Mouse (Mus musculus): ENCODE measurements around the gene Sec14l2. TPM values are rescaled to one million over a fixed set of nuclear protein-coding genes. Genes with fewer than 3 reads are reported as not detected.

Gene Sec14l2
- polyA plus RNA-seq, 1 experiment from 2014 or later: 5.0 TPM

DNA sequence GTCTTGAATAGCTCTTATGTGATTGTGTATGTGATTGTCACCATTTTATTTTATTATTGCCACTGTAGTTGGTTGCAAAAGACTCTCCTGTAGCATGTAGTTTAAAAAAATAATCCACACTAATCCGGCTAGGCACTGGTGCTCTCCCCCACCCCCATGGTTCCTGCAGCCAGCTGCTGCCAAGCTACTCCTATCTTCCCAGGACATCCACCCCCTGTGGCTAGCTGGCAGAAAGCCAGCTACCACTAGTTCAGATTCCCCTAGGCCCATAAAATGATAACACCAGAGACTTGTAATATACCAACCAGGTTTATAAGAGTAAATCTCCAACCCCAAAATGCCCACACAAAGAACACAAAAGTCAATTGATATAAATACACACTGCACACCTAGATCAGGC is 37.0 kb downstream of the Sec14l2 start:
- no peak overlapping the region for H3K4me3 ChIP-seq (ENCODE audit: low read depth, low read length)
- H3K27me3 ChIP-seq (ENCODE audit: control insufficient read depth, insufficient read depth, low read length): no peaks in the 10 kb centered on the region
- no peaks in the 10 kb centered on the region for H3K4me1 ChIP-seq (ENCODE audit: control insufficient read depth, insufficient read depth, low read length)
- H3K27ac ChIP-seq (ENCODE audit: low read depth, low read length): no peak overlapping the region
- no peak for ATAC-seq (ENCODE audit: low read depth)
- no peaks in the 10 kb centered on the region for H3K9me3 ChIP-seq (ENCODE audit: control insufficient read depth, low read length)
- no peaks in the 10 kb centered on the region for H3K36me3 ChIP-seq (ENCODE audit: control insufficient read depth, insufficient read depth, low read length)
- no peak overlapping the region for H3K4me2 ChIP-seq (ENCODE audit: low read depth, low read length)
- 47% methylated on average over 1 of the region's 1 CpGs for WGBS
- no peak overlapping the region for H3K9ac ChIP-seq (replicated peaks; ENCODE audit: low read depth, low read length)

GRCm38 (mm10) chr11:4083316-4084078 is 39.7 kb downstream of the Sec14l2 start:
- no peaks in the 10 kb centered on the region for H3K36me3 ChIP-seq (ENCODE audit: control insufficient read depth, insufficient read depth, low read length)
- no peaks in the 10 kb centered on the region for H3K27me3 ChIP-seq (ENCODE audit: control insufficient read depth, insufficient read depth, low read length)
- no peaks in the 10 kb centered on the region for H3K9me3 ChIP-seq (ENCODE audit: control insufficient read depth, low read length)
- WGBS: 30% methylated on average over 5 of the region's 5 CpGs
- H3K4me3 ChIP-seq (ENCODE audit: low read depth, low read length): no peak overlapping the region
- no peaks in the 10 kb centered on the region for H3K4me1 ChIP-seq (ENCODE audit: control insufficient read depth, insufficient read depth, low read length)
- no peak overlapping the region for H3K9ac ChIP-seq (replicated peaks; ENCODE audit: low read depth, low read length)
- no peak overlapping the region for H3K27ac ChIP-seq (ENCODE audit: low read depth, low read length)
- no peak overlapping the region for H3K4me2 ChIP-seq (ENCODE audit: low read depth, low read length)
- ATAC-seq (ENCODE audit: low read depth): no peak; the same call in 1 of the 2 replicates

DNA sequence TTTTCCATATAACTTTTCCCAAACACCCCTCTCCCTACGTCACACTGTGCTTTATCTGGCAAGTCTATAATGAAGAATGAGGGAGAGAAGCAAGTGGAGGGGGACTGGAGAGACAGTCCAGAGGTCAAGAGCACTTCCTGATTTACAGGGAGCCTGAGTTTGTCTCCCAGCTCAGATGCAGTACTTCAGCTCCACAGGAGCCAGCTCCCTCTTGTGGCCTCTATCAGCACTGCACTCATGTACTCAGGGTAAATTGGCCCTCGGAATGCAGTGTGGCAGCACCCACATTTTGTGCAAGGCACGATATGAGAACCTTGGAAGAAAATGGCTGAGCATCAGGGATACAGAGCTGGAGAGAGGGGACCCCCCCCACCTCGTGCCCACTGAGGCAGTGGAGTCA is 43.0 kb downstream of the Sec14l2 start:
- Histone ChIP-seq H3K4me3 (ENCODE audit: low read depth, low read length) (no peak overlapping the region), H3K27me3 (ENCODE audit: control insufficient read depth, insufficient read depth, low read length) (no peaks in the 10 kb centered on the region), H3K4me1 (ENCODE audit: control insufficient read depth, insufficient read depth, low read length) (no peaks in the 10 kb centered on the region), H3K9me3 (ENCODE audit: control insufficient read depth, low read length) (no peaks in the 10 kb centered on the region), H3K9ac (replicated peaks; ENCODE audit: low read depth, low read length) (no peak overlapping the region), H3K36me3 (ENCODE audit: control insufficient read depth, insufficient read depth, low read length) (no peaks in the 10 kb centered on the region), H3K27ac (ENCODE audit: low read depth, low read length) (no peak overlapping the region), H3K4me2 (ENCODE audit: low read depth, low read length) (no peak overlapping the region)
- ATAC-seq (ENCODE audit: low read depth): peak; percentile 24; the same call in 1 of the 2 replicates
- WGBS: 12% methylated on average over 4 of the region's 4 CpGs

GRCm38 (mm10) chr11:4078267-4078933 is 44.8 kb downstream of the Sec14l2 start:
- no peak overlapping the region for H3K4me2 ChIP-seq (ENCODE audit: low read depth, low read length)
- no peak overlapping the region for H3K27ac ChIP-seq (ENCODE audit: low read depth, low read length)
- H3K4me1 ChIP-seq (ENCODE audit: control insufficient read depth, insufficient read depth, low read length): no peaks in the 10 kb centered on the region
- no peaks in the 10 kb centered on the region for H3K36me3 ChIP-seq (ENCODE audit: control insufficient read depth, insufficient read depth, low read length)
- no peak for ATAC-seq (ENCODE audit: low read depth)
- H3K4me3 ChIP-seq (ENCODE audit: low read depth, low read length): no peak overlapping the region
- H3K9ac ChIP-seq (replicated peaks; ENCODE audit: low read depth, low read length): no peak overlapping the region
- 80% methylated on average over 7 of the region's 7 CpGs for WGBS
- no peaks in the 10 kb centered on the region for H3K9me3 ChIP-seq (ENCODE audit: control insufficient read depth, low read length)
- H3K27me3 ChIP-seq (ENCODE audit: control insufficient read depth, insufficient read depth, low read length): no peaks in the 10 kb centered on the region

DNA sequence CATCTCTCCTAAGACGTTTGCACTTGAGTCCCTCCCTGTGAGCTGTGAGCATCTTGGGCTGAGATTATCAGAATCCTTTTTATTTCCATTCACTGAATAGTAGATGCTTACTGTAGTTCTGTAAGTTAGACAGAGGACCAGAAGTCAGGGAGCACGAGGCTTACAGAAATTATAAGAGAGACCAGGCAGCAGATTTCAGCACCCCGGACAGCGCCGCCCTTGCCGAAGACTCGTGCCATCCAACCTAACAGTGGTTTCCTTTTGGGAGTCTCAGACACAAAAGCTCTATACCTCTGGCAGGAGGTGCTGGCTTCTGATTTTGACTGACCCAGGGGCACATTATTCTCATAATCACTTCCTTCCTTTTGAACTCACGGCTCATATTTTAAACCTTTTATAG is 46.6 kb downstream of the Sec14l2 start:
- H3K9ac ChIP-seq (replicated peaks; ENCODE audit: low read depth, low read length): no peak overlapping the region
- WGBS: 20% methylated on average over 8 of the region's 8 CpGs

DNA sequence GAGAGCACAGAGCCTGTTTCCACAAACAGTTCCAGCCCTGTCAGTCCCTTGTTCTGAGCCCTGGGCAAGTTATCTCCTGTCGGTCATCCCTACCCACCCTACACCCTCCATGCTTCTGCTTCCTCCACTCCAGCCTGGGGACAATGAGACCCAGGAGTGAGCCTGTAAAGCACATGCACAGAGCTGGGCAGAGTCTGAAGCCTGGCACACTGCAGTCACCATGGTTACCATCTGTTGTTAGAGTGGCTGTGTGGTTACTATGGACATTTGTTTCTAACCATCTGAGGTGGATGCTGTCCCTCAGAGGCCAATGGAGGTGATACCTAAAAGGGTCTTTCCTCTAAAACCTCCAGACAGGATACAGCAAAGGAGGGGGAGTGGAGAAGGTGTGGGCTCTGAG is 53.6 kb downstream of the Sec14l2 start:
- 0 out of 2 replicates have a peak, but pooled peaks have one; percentile 41 for ATAC-seq (ENCODE audit: low read depth)
- WGBS: 78% methylated on average over 1 of the region's 1 CpGs
- no peaks in the 10 kb centered on the region for H3K4me1 ChIP-seq (ENCODE audit: control insufficient read depth, insufficient read depth, low read length)

More for the DNA sequence above, 46.6 kb downstream of the Sec14l2 start:
- Histone ChIP-seq H3K9me3 (ENCODE audit: control insufficient read depth, low read length) (no peaks in the 10 kb centered on the region), H3K27me3 (ENCODE audit: control insufficient read depth, insufficient read depth, low read length) (no peaks in the 10 kb centered on the region), H3K4me3 (ENCODE audit: low read depth, low read length) (no peak overlapping the region), H3K4me2 (ENCODE audit: low read depth, low read length) (no peak overlapping the region), H3K27ac (ENCODE audit: low read depth, low read length) (no peak overlapping the region), H3K36me3 (ENCODE audit: control insufficient read depth, insufficient read depth, low read length) (no peaks in the 10 kb centered on the region), H3K4me1 (ENCODE audit: control insufficient read depth, insufficient read depth, low read length) (no peaks in the 10 kb centered on the region)
- no peak for ATAC-seq (ENCODE audit: low read depth)

DNA sequence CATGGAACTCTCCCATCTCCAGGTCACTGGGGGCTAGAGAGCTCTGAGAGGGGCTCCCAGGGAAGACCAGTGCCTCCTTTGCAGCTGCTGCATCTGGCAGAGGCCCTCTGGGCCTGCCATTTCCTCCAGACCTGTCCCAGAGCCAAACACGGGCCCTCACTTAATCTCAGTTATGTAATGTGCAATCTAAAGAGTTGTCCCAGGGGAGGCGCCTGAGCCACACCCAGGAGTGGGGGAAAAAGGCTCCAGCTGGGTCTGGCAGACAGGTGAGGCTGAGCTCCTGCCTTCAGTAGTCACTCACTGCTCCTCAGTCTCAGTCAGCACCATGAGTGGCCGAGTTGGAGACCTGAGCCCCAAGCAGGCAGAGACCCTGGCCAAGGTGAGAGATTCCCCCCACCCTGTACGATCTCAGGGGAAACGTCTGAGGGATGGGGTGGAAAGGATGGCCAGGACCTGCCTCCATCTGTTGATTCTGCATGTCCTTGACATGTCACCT is 58.5 kb downstream of the Sec14l2 start, which contains the start of gene Sec14l3:
Gene Sec14l3, plus strand, starts transcription at position 215 of the 496 bp plus-strand sequence.
- H3K4me1 ChIP-seq (ENCODE audit: control insufficient read depth, insufficient read depth, low read length): no peaks in the 10 kb centered on the region
- no peaks in the 10 kb centered on the region for H3K27me3 ChIP-seq (ENCODE audit: control insufficient read depth, insufficient read depth, low read length)
- WGBS: 80% methylated on average over 5 of the region's 5 CpGs
- H3K4me3 ChIP-seq (ENCODE audit: low read depth, low read length): no peak within 1 kb of the TSS
- ATAC-seq (ENCODE audit: low read depth): no peak
- no peaks in the 10 kb centered on the region for H3K9me3 ChIP-seq (ENCODE audit: control insufficient read depth, low read length)
- no peak within 1 kb of the TSS for H3K27ac ChIP-seq (ENCODE audit: low read depth, low read length)
- H3K36me3 ChIP-seq (ENCODE audit: control insufficient read depth, insufficient read depth, low read length): no peaks in the 10 kb centered on the region
- H3K9ac ChIP-seq (replicated peaks; ENCODE audit: low read depth, low read length): no peak within 1 kb of the TSS
- H3K4me2 ChIP-seq (ENCODE audit: low read depth, low read length): no peak within 1 kb of the TSS

More for the DNA sequence above, 53.6 kb downstream of the Sec14l2 start:
- Histone ChIP-seq H3K9ac (replicated peaks; ENCODE audit: low read depth, low read length) (no peak overlapping the region), H3K27ac (ENCODE audit: low read depth, low read length) (no peak overlapping the region), H3K9me3 (ENCODE audit: control insufficient read depth, low read length) (no peaks in the 10 kb centered on the region), H3K27me3 (ENCODE audit: control insufficient read depth, insufficient read depth, low read length) (no peaks in the 10 kb centered on the region), H3K36me3 (ENCODE audit: control insufficient read depth, insufficient read depth, low read length) (no peaks in the 10 kb centered on the region), H3K4me3 (ENCODE audit: low read depth, low read length) (no peak overlapping the region), H3K4me2 (ENCODE audit: low read depth, low read length) (no peak overlapping the region)

- Histone ChIP-seq H3K4me2 (ENCODE audit: low read depth, low read length) (no peak overlapping the region), H3K9me3 (ENCODE audit: control insufficient read depth, low read length) (no peaks in the 10 kb centered on the region), H3K4me3 (ENCODE audit: low read depth, low read length) (no peak overlapping the region), H3K36me3 (ENCODE audit: control insufficient read depth, insufficient read depth, low read length) (no peaks in the 10 kb centered on the region), H3K27ac (ENCODE audit: low read depth, low read length) (no peak overlapping the region), H3K27me3 (ENCODE audit: control insufficient read depth, insufficient read depth, low read length) (no peaks in the 10 kb centered on the region), H3K4me1 (ENCODE audit: control insufficient read depth, insufficient read depth, low read length) (no peaks in the 10 kb centered on the region), H3K9ac (replicated peaks; ENCODE audit: low read depth, low read length) (no peak overlapping the region)
- 67% methylated on average over 6 of the region's 6 CpGs for WGBS
- no peak for ATAC-seq (ENCODE audit: low read depth)
These were observed 60.2 kb downstream of the Sec14l2 start for GRCm38 (mm10) chr11:4062981-4063380.

DNA sequence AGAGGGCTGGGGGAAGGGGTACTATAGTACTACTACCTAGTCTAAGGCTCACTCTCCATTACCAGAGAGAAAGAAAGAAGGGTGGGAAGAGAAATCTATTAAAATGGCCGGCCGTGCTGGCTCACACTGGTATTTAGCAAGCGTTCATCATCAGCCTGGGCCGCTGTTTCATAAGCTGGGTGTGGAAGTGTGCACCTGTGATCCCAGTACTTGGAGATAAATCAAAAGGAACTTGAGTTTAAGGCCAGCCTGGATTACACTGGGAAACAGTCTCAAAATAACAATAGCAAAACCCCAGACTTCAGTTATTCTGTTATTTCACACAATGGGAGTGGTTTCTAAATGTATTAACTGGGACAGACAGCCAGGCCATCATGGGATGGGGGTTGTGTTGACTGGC is 60.7 kb downstream of the Sec14l2 start:
- H3K27me3 ChIP-seq (ENCODE audit: control insufficient read depth, insufficient read depth, low read length): no peaks in the 10 kb centered on the region
- no peak overlapping the region for H3K4me3 ChIP-seq (ENCODE audit: low read depth, low read length)
- H3K4me2 ChIP-seq (ENCODE audit: low read depth, low read length): no peak overlapping the region
- H3K9ac ChIP-seq (replicated peaks; ENCODE audit: low read depth, low read length): no peak overlapping the region
- 93% methylated on average over 4 of the region's 4 CpGs for WGBS
- no peak for ATAC-seq (ENCODE audit: low read depth)
- no peak overlapping the region for H3K27ac ChIP-seq (ENCODE audit: low read depth, low read length)
- H3K4me1 ChIP-seq (ENCODE audit: control insufficient read depth, insufficient read depth, low read length): no peaks in the 10 kb centered on the region
- H3K36me3 ChIP-seq (ENCODE audit: control insufficient read depth, insufficient read depth, low read length): no peaks in the 10 kb centered on the region
- no peaks in the 10 kb centered on the region for H3K9me3 ChIP-seq (ENCODE audit: control insufficient read depth, low read length)

Measured in neural tube, embryonic 14.5 days (tissue).